Mouse (Mus musculus) megakaryocyte, embryonic 14.5 days (primary cell): ENCODE results near the gene Rab40c.

Experiments
- FLI1 ChIP-seq: IDR thresholded peaks from 2 replicates; pipeline ENCODE4 v1.6.1; 2012; ENCODE audit warnings: low read length, inconsistent platforms, mixed read lengths
- GATA1 ChIP-seq: IDR thresholded peaks from 3 replicates; pipeline ENCODE4 v1.6.1; 2012; ENCODE audit warnings: mixed read lengths, low read length, inconsistent platforms, borderline replicate concordance

- TF ChIP-seq GATA1 (no peak), FLI1 (no peak)
Measured at GRCm38 (mm10) chr17:25835816-25836215, 83.7 kb downstream of the Rab40c start.
